Mouse (Mus musculus): ENCODE measurements around the gene Dennd5a. TPM values are rescaled to one million over a fixed set of nuclear protein-coding genes. Genes with fewer than 3 reads are reported as not detected.

Dennd5a gene
- polyA plus RNA-seq, 2 experiments = 55.3 to 112 TPM

- DNase-seq (ENCODE audit: low spot score) (no peak), ATAC-seq (ENCODE audit: low FRiP score, low read depth) (no peak)
- H3K36me3 ChIP-seq (ENCODE audit: control insufficient read depth, insufficient read depth, low read length) = peaks cover 67% of the 10 kb centered on the region
- no peak overlapping the region for H3K27ac ChIP-seq (replicated peaks; ENCODE audit: low read depth, low read length)
- H3K9ac ChIP-seq (ENCODE audit: low read depth, low read length, severe bottlenecking) = no peak overlapping the region
- TF ChIP-seq POLR2A (IDR thresholded peaks at IDR 0.05; ENCODE audit: borderline replicate concordance, extremely low read depth, insufficient read depth, insufficient read length) = no peak
- no peaks in the 10 kb centered on the region; the same call in 1 of the 2 replicates for H3K9me3 ChIP-seq (ENCODE audit: control insufficient read depth, low read length)
- no peaks in the 10 kb centered on the region for H3K27me3 ChIP-seq (ENCODE audit: control insufficient read depth, insufficient read depth, low read length)
- H3K4me3 ChIP-seq (replicated peaks; ENCODE audit: low read length) = no peak overlapping the region
- WGBS = 72% methylated on average over 4 of the region's 4 CpGs
- no peaks in the 10 kb centered on the region for H3K4me1 ChIP-seq (ENCODE audit: control insufficient read depth, insufficient read depth, low read length)
- H3K4me2 ChIP-seq (replicated peaks; ENCODE audit: low read depth, low read length, severe bottlenecking) = no peak overlapping the region
These were observed 68.5 kb downstream of the Dennd5a start for GRCm38 (mm10) chr7:109891786-109892185.

DNA sequence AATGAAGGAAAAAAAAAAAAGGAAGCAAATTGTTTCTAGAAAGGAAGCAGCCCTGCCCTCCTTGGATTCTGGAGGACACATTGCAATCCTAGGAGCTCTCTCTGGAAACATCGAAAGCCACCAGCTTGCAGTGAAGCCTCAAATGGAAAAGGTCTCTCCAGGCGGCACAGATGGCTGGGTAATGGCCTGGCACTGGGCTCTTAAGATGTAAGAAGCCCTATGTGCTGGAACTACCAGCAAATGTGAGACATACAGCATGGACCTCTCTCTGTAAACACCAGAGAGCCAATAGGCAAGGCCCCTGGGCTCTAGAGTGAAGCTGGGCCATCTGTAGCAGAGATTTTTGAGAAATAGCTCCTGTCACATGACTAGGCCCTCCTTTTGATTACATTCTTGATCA, 70.0 kb downstream of the Dennd5a start:
- 87% methylated on average over 2 of the region's 2 CpGs for WGBS
- Histone ChIP-seq H3K4me1 (ENCODE audit: control insufficient read depth, insufficient read depth, low read length) (no peaks in the 10 kb centered on the region), H3K4me3 (replicated peaks; ENCODE audit: low read length) (no peak overlapping the region), H3K9me3 (ENCODE audit: control insufficient read depth, low read length) (no peaks in the 10 kb centered on the region; the same call in 1 of the 2 replicates), H3K27ac (replicated peaks; ENCODE audit: low read depth, low read length) (no peak overlapping the region), H3K27me3 (ENCODE audit: control insufficient read depth, insufficient read depth, low read length) (no peaks in the 10 kb centered on the region), H3K36me3 (ENCODE audit: control insufficient read depth, insufficient read depth, low read length) (peaks cover 54% of the 10 kb centered on the region), H3K4me2 (replicated peaks; ENCODE audit: low read depth, low read length, severe bottlenecking) (no peak overlapping the region), H3K9ac (ENCODE audit: low read depth, low read length, severe bottlenecking) (no peak overlapping the region)
- TF ChIP-seq POLR2A (IDR thresholded peaks at IDR 0.05; ENCODE audit: borderline replicate concordance, extremely low read depth, insufficient read depth, insufficient read length) = no peak
- DNase-seq (ENCODE audit: low spot score) = no peak
- no peak for ATAC-seq (ENCODE audit: low FRiP score, low read depth)

DNA sequence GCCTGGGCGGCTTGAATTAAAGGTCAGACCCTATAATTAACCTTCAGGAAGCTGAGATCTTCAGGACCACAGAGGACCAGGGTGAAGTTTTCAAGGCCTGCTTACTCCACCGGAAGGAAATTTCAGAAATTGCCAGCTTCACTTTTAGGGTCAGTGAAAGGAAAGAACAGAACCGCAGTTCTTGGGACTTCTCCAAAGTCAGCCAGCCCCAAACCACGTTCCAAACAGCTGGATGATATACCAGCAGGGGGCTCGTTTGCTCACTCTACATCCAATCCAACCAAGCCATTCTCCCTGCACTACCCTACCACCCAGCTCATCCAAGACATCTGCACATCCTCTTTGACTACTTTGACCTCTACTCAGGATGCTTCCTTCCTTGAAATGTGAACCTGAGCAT, 71.0 kb downstream of the Dennd5a start:
- no peak overlapping the region for H3K4me3 ChIP-seq (replicated peaks; ENCODE audit: low read length)
- no peak for TF ChIP-seq POLR2A (IDR thresholded peaks at IDR 0.05; ENCODE audit: borderline replicate concordance, extremely low read depth, insufficient read depth, insufficient read length)
- peaks cover 44% of the 10 kb centered on the region for H3K36me3 ChIP-seq (ENCODE audit: control insufficient read depth, insufficient read depth, low read length)
- H3K4me2 ChIP-seq (replicated peaks; ENCODE audit: low read depth, low read length, severe bottlenecking) = no peak overlapping the region
- H3K4me1 ChIP-seq (ENCODE audit: control insufficient read depth, insufficient read depth, low read length) = no peaks in the 10 kb centered on the region
- no peaks in the 10 kb centered on the region for H3K27me3 ChIP-seq (ENCODE audit: control insufficient read depth, insufficient read depth, low read length)
- H3K9ac ChIP-seq (ENCODE audit: low read depth, low read length, severe bottlenecking) = no peak overlapping the region
- WGBS = 61% methylated on average over 5 of the region's 5 CpGs
- no peak for ATAC-seq (ENCODE audit: low FRiP score, low read depth)
- H3K27ac ChIP-seq (replicated peaks; ENCODE audit: low read depth, low read length) = no peak overlapping the region
- H3K9me3 ChIP-seq (ENCODE audit: control insufficient read depth, low read length) = no peaks in the 10 kb centered on the region; the same call in 1 of the 2 replicates
- DNase-seq (ENCODE audit: low spot score) = no peak

DNA sequence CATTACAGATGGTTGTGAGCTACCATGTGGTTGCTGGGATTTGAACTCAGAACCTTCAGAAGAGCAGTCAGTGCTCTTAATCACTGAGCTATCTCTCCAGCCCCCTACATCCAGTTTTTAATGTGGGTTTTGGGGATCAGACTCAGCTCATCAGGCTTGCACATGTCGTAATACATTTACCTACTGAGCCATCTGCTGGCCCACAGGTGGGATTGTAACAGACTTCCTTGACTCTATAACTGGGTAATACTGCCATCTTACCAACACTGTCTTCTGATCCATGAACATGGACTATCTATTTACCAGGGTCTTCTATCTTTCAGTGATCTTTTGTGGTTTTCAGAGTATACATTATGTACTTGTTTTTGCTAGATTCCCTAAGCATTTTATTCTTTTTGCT, 74.0 kb downstream of the Dennd5a start:
- ATAC-seq (ENCODE audit: low FRiP score, low read depth) (no peak), DNase-seq (ENCODE audit: low spot score) (no peak)
- H3K27ac ChIP-seq (replicated peaks; ENCODE audit: low read depth, low read length) = no peak overlapping the region
- H3K9me3 ChIP-seq (ENCODE audit: control insufficient read depth, low read length) = no peaks in the 10 kb centered on the region; the same call in 1 of the 2 replicates
- no peak overlapping the region for H3K4me3 ChIP-seq (replicated peaks; ENCODE audit: low read length)
- no peaks in the 10 kb centered on the region for H3K4me1 ChIP-seq (ENCODE audit: control insufficient read depth, insufficient read depth, low read length)
- H3K27me3 ChIP-seq (ENCODE audit: control insufficient read depth, insufficient read depth, low read length) = no peaks in the 10 kb centered on the region
- no peak overlapping the region for H3K9ac ChIP-seq (ENCODE audit: low read depth, low read length, severe bottlenecking)
- TF ChIP-seq POLR2A (IDR thresholded peaks at IDR 0.05; ENCODE audit: borderline replicate concordance, extremely low read depth, insufficient read depth, insufficient read length) = no peak
- no peak overlapping the region for H3K4me2 ChIP-seq (replicated peaks; ENCODE audit: low read depth, low read length, severe bottlenecking)
- peaks cover 21% of the 10 kb centered on the region for H3K36me3 ChIP-seq (ENCODE audit: control insufficient read depth, insufficient read depth, low read length)
- 100% methylated on average over 1 of the region's 1 CpGs for WGBS

GRCm38 (mm10) chr7:109882574-109882973, 77.7 kb downstream of the Dennd5a start:
- WGBS = 91% methylated on average over 2 of the region's 2 CpGs
- Histone ChIP-seq H3K9ac (ENCODE audit: low read depth, low read length, severe bottlenecking) (no peak overlapping the region), H3K4me3 (replicated peaks; ENCODE audit: low read length) (no peak overlapping the region), H3K27me3 (ENCODE audit: control insufficient read depth, insufficient read depth, low read length) (no peaks in the 10 kb centered on the region), H3K36me3 (ENCODE audit: control insufficient read depth, insufficient read depth, low read length) (peaks cover 8% of the 10 kb centered on the region), H3K9me3 (ENCODE audit: control insufficient read depth, low read length) (no peaks in the 10 kb centered on the region; the same call in 1 of the 2 replicates), H3K4me2 (replicated peaks; ENCODE audit: low read depth, low read length, severe bottlenecking) (no peak overlapping the region), H3K4me1 (ENCODE audit: control insufficient read depth, insufficient read depth, low read length) (no peaks in the 10 kb centered on the region), H3K27ac (replicated peaks; ENCODE audit: low read depth, low read length) (no peak overlapping the region)
- no peak for TF ChIP-seq POLR2A (IDR thresholded peaks at IDR 0.05; ENCODE audit: borderline replicate concordance, extremely low read depth, insufficient read depth, insufficient read length)
- ATAC-seq (ENCODE audit: low FRiP score, low read depth) (no peak), DNase-seq (ENCODE audit: low spot score) (no peak)

All from limb, embryonic 14.5 days (tissue).